Mouse (Mus musculus) C2C12 (cell line): ENCODE measurements around the gene Syngr1.

Experiments used
- CTCF ChIP-seq: IDR thresholded peaks from one replicate; pipeline ENCODE4 v1.5.1; 2011; ENCODE audit not compliant: control insufficient read depth, insufficient read depth, insufficient read length
- MAX ChIP-seq: IDR thresholded peaks from one replicate; pipeline ENCODE4 v1.6.1; 2011; ENCODE audit warnings: mild to moderate bottlenecking, control low read depth

GRCm38 (mm10) chr15:80130689-80131088, 39.6 kb downstream of the Syngr1 start:
- no peak for TF ChIP-seq CTCF
- no peak for TF ChIP-seq MAX
